Mouse (Mus musculus) intestine, postnatal 0 days (tissue): Measurements from ENCODE around the gene Ccser2. TPM values are rescaled to one million over a fixed set of nuclear protein-coding genes. Genes with fewer than 3 reads are reported as not detected.
A peak's percentile ranks its signal among the peaks of the same experiment; 100 is the strongest.

Experiments
- ATAC-seq: fragments of 200-750 bp; cut with Nextera tagmentation; 2 replicates; pipeline ENCODE4 v1.8.0; 2017; ENCODE audit warnings: mild to moderate bottlenecking, moderate TSS enrichment, moderate library complexity
- H3K27ac ChIP-seq: fragments of 300-500 bp; sonication (generic); 2 replicates; pipeline ENCODE4 v1.5.1; 2014; ENCODE audit warnings: mild to moderate bottlenecking, low read depth, low read length, moderate library complexity
- H3K27me3 ChIP-seq: fragments of 300-500 bp; sonication (generic); replicated peaks from 2 replicates; pipeline ENCODE4 v1.6.1; 2014; ENCODE audit warnings: low read length, mixed read lengths; ENCODE audit not compliant: control insufficient read depth, insufficient read depth
- H3K36me3 ChIP-seq: fragments of 300-500 bp; sonication (generic); 2 replicates; pipeline ENCODE4 v1.6.1; 2014; ENCODE audit warnings: mild to moderate bottlenecking, moderate library complexity; ENCODE audit not compliant: control insufficient read depth, insufficient read depth
- H3K4me1 ChIP-seq: fragments of 300-500 bp; sonication (generic); replicated peaks from 2 replicates; pipeline ENCODE4 v1.6.1; 2014; ENCODE audit warnings: antibody characterized with exemption, low read length, mixed read lengths; ENCODE audit not compliant: control insufficient read depth, insufficient read depth
- H3K4me2 ChIP-seq: fragments of 300-500 bp; sonication (generic); replicated peaks from 2 replicates; pipeline ENCODE4 v1.6.1; 2014; ENCODE audit warnings: low read depth, mild to moderate bottlenecking, moderate library complexity
- H3K4me3 ChIP-seq: fragments of 300-500 bp; sonication (generic); 2 replicates; pipeline ENCODE4 v1.5.1; 2014; ENCODE audit warnings: low read depth, low read length
- H3K9ac ChIP-seq: fragments of 300-500 bp; sonication (generic); 2 replicates; pipeline ENCODE4 v1.6.1; 2014; ENCODE audit warnings: mild to moderate bottlenecking, low read depth, low read length
- H3K9me3 ChIP-seq: fragments of 300-500 bp; sonication (generic); 2 replicates; pipeline ENCODE4 v1.6.1; 2016; ENCODE audit warnings: mixed run types; ENCODE audit not compliant: control insufficient read depth
- CTCF ChIP-seq: sonication (generic); IDR thresholded peaks from 2 replicates; pipeline ENCODE4 v1.5.1; 2016; ENCODE audit warnings: low read depth, mild to moderate bottlenecking, control low read depth, antibody characterized with exemption, moderate library complexity
- WGBS: fragments of 180-500 bp; shearing (Covaris S2); extraction: QIAGEN DNeasy Blood & Tissue Kit; methylation state at CpG from one replicate; pipeline ENCODE4 v1.1.7; 2014; 5-methylcytosine and 5-hydroxymethylcytosine counted together
- polyA plus RNA-seq: library from polyadenylated mRNA; unstranded; fragments of >200 nt; fragmentation: Nextera tagmentation; extraction: Ambion mirVana; gene quantifications from 2 replicates; pipeline ENCODE4 v1.2.1, GENCODE M21; 2015

Ccser2 gene
- polyA plus RNA-seq, 1 experiment from 2014 or later, result 81.8 TPM

DNA sequence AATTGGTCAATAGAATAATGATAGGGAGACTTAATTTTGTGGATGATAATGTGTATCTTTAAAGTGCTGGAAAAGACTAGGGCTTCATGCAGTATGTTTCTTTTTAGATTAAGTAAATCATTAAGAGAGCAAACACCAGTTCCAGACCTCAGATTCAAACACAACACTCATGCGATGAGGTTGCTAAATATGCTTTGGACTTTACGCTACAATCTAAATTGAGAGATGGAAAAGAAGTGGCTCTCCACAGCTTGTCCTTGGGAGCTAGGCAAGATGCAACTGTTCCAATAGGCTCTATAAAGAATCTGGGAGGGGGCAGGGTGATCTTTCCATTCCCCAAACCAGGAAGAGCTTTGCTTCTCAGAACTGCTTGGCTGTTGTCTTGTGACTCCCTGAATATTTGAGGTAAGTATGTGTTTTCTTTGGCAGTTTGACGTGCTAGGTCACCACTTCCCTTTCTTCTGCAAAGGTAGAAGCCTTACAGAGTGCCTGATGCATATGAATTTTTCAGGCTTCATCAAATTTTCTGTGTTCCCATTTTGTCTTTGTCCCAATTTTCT is 1.4 kb upstream of the Ccser2 start:
- no peak for ATAC-seq
- Histone ChIP-seq H3K9me3 (no peaks in the 10 kb centered on the region), H3K27ac (peak overlapping the region; percentile 76), H3K27me3 (no peaks in the 10 kb centered on the region), H3K36me3 (no peaks in the 10 kb centered on the region), H3K4me3 (no peak overlapping the region), H3K9ac (no peak overlapping the region), H3K4me2 (no peak overlapping the region), H3K4me1 (no peaks in the 10 kb centered on the region)
- TF ChIP-seq CTCF, result no peak
- 65% methylated on average over 3 of the region's 3 CpGs for WGBS

- peak overlapping the region; percentile 98 for H3K4me3 ChIP-seq
- peak overlapping the region; percentile 95 for H3K9ac ChIP-seq
- peak overlapping the region; percentile 80 for H3K4me2 ChIP-seq
- WGBS, result 1% methylated on average over 47 of the region's 49 CpGs
- H3K9me3 ChIP-seq, result no peaks in the 10 kb centered on the region
- no peaks in the 10 kb centered on the region for H3K4me1 ChIP-seq
- no peaks in the 10 kb centered on the region for H3K27me3 ChIP-seq
- no peak for TF ChIP-seq CTCF
- ATAC-seq, result peak; percentile 41
- peak overlapping the region; percentile 87 for H3K27ac ChIP-seq
- no peaks in the 10 kb centered on the region for H3K36me3 ChIP-seq
Observed at GRCm38 (mm10) chr14:36968076-36968627, 425 bp downstream of the Ccser2 start.

- ATAC-seq, result no peak
- no peak for TF ChIP-seq CTCF
- WGBS, result 55% methylated on average over 3 of the region's 3 CpGs
Observed at GRCm38 (mm10) chr14:36965421-36965820, 3.2 kb downstream of the Ccser2 start.

DNA sequence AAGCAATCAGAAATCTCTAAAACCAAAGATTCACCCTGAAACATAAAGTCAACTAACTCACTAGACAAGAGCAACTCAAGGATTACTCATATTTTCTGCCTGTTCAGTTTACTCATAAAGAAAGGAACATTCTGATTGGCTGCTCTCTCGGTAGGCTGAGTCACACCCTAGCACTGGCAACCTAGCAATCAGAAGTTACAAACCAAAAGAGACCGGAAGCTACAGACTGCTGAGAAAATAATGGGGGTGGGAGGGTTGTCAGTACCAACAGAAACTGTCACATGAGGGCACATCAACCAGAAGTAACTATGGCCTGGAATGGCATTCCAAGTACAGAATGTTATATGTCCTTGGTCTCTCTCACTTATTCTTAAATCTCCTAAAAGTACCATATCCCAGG is 6.1 kb downstream of the Ccser2 start:
- Histone ChIP-seq H3K4me3 (no peak overlapping the region), H3K4me2 (no peak overlapping the region), H3K27me3 (no peaks in the 10 kb centered on the region), H3K36me3 (no peaks in the 10 kb centered on the region), H3K27ac (no peak overlapping the region), H3K9me3 (no peaks in the 10 kb centered on the region), H3K4me1 (no peaks in the 10 kb centered on the region), H3K9ac (no peak overlapping the region)
- WGBS, result 79% methylated on average over 2 of the region's 2 CpGs
- peak; percentile 33; the same call in 1 of the 2 replicates for ATAC-seq
- TF ChIP-seq CTCF, result no peak

More at GRCm38 (mm10) chr14:36965421-36965820, 3.2 kb downstream of the Ccser2 start:
- H3K27ac ChIP-seq, result no peak overlapping the region
- 0 out of 2 replicates have a peak overlapping the region, but pooled peaks have one; percentile 11 for H3K4me2 ChIP-seq
- H3K9ac ChIP-seq, result no peak overlapping the region
- no peaks in the 10 kb centered on the region for H3K27me3 ChIP-seq
- no peaks in the 10 kb centered on the region for H3K4me1 ChIP-seq
- no peaks in the 10 kb centered on the region for H3K36me3 ChIP-seq
- H3K4me3 ChIP-seq, result no peak overlapping the region
- H3K9me3 ChIP-seq, result no peaks in the 10 kb centered on the region

DNA sequence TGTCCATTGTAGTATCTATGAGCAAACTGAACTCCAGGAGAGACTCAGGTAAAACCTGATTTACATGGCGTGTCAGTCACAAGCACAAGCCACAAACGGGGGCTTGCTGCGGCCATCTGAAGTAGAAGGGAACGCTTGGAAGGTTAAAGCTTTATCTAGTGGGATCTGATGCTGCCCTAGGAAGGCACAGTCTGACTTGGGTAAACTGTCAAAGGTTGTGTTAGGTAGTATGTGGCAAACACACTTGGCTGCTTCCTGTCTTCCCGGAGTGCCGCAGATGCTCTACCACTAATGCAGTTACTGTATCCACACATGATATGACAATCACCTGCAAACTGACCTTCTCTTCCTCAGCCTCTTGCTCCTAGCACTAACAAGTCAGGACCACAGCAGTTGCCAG is 10.9 kb downstream of the Ccser2 start:
- no peak overlapping the region for H3K9ac ChIP-seq
- no peak for TF ChIP-seq CTCF
- WGBS, result 92% methylated on average over 6 of the region's 6 CpGs
- H3K27ac ChIP-seq, result peak overlapping the region; percentile 35; the same call in 1 of the 2 replicates
- no peak overlapping the region for H3K4me3 ChIP-seq
- ATAC-seq, result no peak
- no peaks in the 10 kb centered on the region for H3K9me3 ChIP-seq
- H3K4me1 ChIP-seq, result no peaks in the 10 kb centered on the region
- H3K27me3 ChIP-seq, result no peaks in the 10 kb centered on the region
- no peak overlapping the region for H3K4me2 ChIP-seq
- H3K36me3 ChIP-seq, result no peaks in the 10 kb centered on the region

DNA sequence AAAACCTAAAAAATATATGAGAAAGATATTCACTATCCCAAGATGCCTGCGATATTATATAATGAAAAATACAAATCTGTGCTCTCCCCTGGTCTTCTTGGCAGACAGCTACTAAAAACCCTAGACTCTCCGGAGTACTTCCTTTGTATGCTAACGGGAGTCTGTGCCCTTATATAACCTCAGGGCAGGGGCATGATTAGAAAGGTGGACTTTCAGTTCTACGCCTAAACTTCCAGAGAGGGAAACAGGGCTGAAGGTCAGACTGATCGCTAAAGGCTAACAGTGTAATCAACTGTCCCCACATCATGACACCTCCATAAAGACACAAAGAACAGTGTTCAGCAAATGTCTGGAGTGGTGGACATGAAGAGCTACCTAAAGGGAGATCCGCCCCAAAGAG is 11.3 kb downstream of the Ccser2 start:
- Histone ChIP-seq H3K9me3 (no peaks in the 10 kb centered on the region), H3K4me1 (no peaks in the 10 kb centered on the region), H3K27ac (peak overlapping the region; percentile 35; the same call in 1 of the 2 replicates), H3K36me3 (no peaks in the 10 kb centered on the region), H3K4me2 (no peak overlapping the region), H3K27me3 (no peaks in the 10 kb centered on the region), H3K9ac (no peak overlapping the region), H3K4me3 (no peak overlapping the region)
- WGBS, result 54% methylated on average over 6 of the region's 6 CpGs
- peak; percentile 46 for ATAC-seq
- no peak for TF ChIP-seq CTCF
